Mouse (Mus musculus) liver, adult (tissue): ENCODE results near the gene Esp6.

Experiments
- GATA4 ChIP-seq: IDR thresholded peaks from 2 replicates; pipeline ENCODE4 v1.6.1; 2014; ENCODE audit warnings: mild to moderate bottlenecking, low read length; ENCODE audit not compliant: insufficient replicate concordance

The Esp6 gene

GRCm38 (mm10) chr17:40561207-40561606 is at the start of gene Esp6:
TSS of gene Esp6 (plus strand) at chr17:40561507.
- TF ChIP-seq GATA4: no peak

- TF ChIP-seq GATA4: no peak
These were observed 41.5 kb upstream of the Esp6 start, which contains the start of gene Esp8 for GRCm38 (mm10) chr17:40519818-40520217. TSS of gene Esp8 (plus strand) at chr17:40520022.

DNA sequence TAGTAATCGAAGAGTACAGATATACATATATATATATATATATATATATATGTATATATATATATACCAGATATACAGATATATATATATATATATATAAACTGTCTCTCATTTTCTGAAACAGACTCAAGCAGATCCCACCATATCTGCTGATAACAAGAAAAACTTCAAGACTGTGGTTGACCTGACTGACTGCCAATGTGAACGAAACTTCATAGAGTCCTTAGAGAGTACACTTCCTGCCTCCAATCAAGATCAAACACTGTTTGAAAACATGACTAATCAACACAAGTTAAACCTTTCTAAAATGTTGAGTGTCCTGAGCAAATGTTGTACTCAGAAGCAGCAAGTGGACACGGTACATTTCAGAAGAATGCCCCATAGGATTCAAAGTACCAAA is 31.5 kb upstream of the Esp6 start:
- no peak for TF ChIP-seq GATA4

GRCm38 (mm10) chr17:40531147-40531546 is 30.2 kb upstream of the Esp6 start:
- no peak for TF ChIP-seq GATA4

- no peak for TF ChIP-seq GATA4
These were observed 7.8 kb upstream of the Esp6 start for GRCm38 (mm10) chr17:40553470-40553869.

DNA sequence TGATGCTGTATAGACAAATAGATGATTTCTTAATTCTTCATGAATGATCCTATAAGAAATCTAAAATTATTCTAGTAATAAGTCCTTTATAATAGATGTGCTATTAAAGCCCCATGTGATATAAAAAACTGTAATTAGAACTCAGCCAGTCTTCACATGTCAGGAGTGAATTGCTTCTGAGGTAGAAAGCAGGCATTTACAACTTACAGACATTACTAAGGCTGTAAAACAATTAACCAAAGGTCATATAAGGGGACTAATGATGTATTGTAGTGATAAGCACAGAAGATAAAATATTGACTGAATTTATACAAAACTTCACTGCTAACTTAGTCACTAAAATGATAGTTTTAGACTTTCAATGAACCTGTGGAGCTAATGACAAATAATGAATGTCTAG is 30.0 kb downstream of the Esp6 start:
- TF ChIP-seq GATA4: no peak

- TF ChIP-seq GATA4: no peak
These were observed 37.0 kb downstream of the Esp6 start, which contains the start of gene Esp4 for GRCm38 (mm10) chr17:40598294-40598693. TSS of gene Esp4 (plus strand) at chr17:40598594.
